Mouse (Mus musculus) CD8-positive naive resting alpha-beta T cell, adult 2 months (primary cell): Measurements from ENCODE around the gene Kat8.
A peak's percentile ranks its signal among the peaks of the same experiment; 100 is the strongest.
"Not testable (repeated sequence)": the region's sequence is repeated elsewhere in the genome, so short reads cannot be mapped to it uniquely, and the experiment has no call there.

Source experiments
- DNase-seq, 2 experiments: peaks; one replicate each; pipeline ENCODE4 v3.0.0; 2022; ENCODE audit warnings: low read depth in 2 of 2, low spot score in 2 of 2

Kat8 gene

DNA sequence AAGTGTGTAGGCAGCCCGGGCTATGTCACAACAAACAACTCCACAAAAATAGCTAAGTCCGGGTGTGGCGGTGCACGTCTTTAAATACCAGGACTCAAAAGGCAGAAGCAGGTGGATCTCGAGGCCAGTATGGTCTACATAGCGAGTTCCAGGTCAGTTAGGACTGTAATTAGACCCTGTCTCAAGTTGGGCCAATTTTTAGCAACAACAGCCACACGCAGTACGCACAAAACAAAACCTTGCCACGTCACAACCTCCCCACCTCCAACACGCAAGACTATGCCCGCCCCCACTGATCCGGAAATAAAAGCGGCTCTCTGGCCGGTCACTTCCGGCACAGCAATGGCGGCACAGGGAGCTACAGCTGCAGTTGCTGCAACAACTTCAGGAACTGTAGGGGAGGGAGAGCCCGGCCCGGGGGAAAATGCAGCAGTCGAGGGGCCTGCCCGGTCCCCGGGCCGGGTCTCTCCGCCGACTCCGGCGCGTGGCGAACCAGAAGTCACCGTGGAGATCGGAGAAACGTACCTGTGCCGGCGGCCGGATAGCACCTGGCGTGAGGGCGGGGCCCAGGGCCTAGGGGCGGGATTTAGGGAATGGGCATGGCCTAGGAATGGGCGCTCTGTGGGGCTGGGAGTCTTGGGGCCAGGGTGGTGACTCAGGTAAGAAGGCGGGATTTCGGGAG, at the start of gene Kat8:
Gene Kat8 (plus strand): TSS at position 327 of the 682 bp plus-strand sequence.
- DNase-seq: peak; percentile 71 to 86

DNA sequence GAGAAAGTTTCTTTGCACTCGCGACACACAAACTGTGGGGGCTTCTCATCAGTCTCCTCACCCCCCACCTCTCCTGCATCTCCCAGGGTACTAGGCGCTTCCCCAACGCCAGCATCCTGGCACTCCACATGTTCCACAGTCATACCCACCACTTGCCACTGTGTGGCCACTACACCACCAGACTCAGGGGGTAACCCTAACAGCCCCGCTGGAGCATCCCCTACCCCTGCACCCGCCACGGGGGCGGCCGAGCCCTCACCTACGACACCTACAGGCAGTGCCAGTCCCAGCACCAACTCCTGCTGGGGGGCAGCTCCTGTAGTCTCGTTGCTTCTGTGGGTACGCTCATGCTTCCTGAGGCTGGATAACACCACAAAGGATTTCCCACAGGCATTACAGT, 45.9 kb upstream of the Kat8 start:
- no peak for DNase-seq

DNA sequence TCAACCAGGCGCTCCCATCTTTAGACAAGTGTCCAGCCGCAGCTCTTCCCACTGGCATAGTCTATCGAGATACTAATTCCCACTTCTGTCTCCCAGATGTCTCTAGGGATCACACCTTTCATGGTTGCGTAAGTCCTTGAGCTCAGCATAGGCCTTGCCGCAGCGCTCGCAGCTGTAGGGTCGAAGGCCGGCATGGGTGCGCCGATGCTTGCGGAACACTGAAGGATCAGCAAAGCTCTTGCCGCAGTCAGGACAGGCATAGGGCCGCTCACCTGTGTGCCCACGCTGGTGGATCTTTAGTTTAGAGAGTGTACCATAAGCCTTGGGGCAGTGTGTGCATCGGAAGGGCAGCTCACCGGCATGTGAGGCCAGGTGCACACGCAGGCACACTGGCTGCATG, 44.7 kb upstream of the Kat8 start:
- no peak for DNase-seq

DNA sequence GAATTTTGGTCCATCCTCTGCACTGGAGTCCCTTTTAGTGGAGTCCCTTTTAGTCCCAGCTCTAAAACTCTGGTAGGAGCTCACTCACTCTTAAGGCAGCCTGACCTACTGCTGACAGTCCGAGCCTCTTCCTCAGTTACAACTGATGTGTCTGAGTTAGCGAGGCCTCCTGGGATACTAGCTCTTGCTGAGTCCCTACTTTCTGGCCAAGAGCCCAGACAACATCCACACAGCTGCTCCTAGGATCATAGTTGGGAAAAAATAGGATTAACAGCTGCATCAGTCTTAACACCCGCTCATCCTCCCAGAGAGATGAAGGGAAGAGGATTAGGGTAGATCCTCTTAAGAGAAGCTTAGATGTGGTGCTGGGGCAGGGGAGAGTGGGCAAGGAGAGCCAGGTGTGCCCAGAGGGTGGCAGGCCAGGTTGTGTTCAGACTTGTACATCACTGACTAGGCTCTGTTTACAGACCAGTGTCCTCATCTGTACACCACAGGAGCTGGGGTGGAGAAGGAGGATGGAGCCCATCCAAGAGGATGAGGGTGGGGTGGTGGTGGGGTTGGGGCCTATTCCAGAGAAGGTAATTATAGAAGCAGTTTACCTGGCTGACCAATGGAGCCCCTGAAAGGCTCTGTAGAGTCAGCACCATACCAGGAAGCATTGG, 43.0 kb upstream of the Kat8 start:
- DNase-seq: no peak

DNA sequence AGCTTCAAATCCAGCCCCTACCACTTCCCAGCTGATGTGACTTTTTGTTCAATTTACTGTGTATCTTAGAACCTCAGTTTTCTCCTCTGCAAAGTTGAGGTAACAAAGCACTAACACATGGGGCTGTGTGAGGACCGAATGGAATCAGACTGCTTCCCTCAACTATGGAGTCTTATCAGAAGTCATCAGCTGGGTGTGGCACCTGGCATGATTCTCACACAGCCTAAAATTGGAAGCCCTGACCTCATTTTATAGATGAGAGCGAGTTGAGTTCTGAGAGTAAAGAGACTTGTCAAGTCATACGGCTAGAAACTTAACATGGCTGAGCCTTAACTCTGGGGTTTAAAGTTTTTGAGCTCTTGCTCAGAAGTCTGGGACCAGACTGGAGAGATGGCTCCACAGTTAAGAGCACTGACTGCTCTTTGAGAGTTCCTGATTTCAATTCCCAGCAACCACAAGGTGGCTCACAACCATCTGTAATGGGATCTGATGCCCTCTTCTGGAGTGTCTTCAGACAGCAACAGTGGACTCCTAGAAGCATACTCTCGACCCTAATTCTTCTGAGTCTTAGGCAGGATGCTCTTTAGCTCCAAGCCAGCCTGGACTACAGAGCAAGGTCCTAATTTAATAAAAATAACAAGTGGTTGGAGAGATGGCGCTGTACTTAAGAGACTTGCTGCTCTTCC, 42.0 kb upstream of the Kat8 start:
- no peak for DNase-seq

DNA sequence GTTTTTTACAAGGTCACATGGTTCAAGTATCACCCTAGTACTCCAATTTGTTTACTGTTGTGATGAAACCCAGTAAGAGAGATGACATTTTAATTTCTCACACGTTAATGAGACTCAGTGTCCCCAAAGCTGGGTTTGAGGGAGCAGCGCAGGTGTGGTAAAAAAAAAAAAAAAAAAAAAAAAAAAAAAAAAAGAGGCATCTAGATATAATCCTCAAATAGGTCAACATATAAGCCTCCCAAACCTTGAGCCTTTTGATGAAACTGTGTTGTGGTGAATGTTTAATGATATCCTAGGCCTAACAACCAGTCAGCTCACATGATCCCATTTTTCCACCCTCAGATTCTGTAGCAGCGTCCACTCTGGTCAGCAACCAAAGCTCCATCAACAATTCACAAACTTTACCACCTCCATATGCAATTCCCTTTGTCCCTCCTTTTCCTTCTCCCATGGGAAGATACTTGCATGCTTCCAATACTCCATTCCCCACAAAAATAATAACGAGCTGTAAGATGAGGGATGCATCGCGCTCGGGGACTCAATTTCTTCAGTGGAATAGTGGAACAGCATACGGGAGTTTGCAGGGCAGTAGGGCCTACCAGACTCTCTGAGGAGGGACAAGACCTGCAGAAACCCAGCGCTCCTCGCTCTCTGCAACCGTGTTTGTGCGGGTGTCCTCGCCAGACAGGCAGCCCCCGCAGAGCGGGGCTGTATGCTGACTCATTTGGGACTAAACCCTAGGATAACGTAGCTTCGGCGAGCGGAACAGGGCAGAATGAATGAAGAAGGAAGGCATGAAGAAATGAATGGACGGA, 37.3 kb upstream of the Kat8 start:
- DNase-seq: no peak

DNA sequence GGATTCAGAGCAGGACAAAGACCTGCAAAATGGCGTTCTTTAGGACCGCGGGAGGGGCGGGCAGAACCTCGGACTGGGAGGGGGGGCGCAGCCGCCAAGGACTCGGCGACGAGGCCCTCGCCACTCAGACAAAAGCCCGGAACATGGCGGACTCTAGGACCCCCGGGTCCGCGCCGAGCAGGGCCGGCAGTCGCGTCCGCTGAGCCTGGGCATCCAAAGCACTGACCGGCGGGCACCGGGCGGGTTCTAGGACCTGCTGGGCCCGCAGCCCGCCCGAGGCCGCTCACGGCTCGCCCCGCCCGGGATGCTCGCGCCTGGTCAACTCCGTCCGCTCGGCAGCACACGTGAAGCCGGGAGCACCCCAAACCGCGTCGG, 36.7 kb upstream of the Kat8 start:
- peak; percentile 64 to 78 for DNase-seq

DNA sequence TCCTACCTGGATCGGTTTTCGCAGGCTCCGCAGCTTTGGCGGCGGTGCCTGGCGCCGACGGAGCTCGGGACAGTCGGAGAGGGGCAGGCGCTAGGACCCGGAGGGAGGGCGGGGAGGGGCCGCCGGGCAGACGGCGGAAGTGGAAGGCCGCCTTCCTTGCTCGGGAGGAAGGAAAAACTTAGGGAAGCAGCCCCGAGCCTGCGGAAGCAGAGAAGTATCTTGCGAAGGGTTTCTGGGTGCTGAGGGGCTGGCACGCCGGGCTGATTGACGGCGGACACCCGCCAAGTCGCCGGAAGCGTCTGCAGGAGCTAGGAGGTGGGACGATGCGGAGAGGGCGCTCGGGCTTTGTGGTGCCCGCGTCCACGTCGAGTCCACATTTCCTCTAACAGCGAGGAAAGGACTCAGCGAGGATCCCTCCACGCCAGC, 36.3 kb upstream of the Kat8 start, which contains the start of gene Zfp646:
Gene Zfp646 (plus strand): TSS at position 181 of the 426 bp plus-strand sequence.
- DNase-seq: peak; percentile 61 to 66

DNA sequence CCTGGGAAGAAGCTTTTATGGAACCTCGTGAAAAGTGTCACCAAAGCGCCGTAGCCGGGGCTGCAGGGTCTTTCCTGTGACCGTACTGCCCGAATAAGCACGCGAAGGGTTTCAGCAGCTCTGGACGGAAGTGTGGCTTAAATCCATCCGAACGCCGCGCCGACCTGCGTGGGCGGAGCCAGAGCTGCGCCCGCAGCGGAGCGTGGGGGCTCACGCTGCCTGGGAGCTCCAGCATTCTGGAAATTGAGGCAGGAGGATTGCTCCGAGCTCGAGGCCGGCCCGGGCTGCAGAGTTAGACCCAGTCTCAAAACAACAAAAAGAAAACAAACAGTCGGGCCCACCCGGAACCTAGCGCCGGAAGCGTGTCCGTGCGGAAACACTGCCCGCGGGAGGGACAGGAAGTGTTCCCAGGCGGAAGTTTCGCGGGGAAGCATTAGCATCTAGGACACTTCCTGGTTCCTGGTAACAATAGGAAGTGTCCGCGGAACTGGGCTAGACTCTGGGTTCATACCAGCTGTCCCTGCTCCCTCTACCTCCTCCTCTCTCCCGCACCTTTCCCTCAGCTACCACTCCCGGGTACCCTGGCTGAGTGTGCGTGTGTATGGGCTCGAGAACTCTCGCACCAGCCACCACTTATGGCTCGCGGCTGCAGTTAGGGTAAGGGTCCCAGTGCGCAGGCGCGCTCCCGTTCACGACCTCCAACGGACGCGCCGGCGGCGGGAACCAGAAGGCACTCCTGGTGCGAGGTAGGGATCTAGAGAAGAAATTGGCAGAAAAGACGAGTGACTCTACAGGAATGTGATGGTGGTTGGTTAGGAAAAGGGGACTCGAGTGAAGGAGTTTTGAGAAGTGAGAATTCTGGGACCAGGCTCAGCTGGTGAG, 35.6 kb upstream of the Kat8 start, which contains the start of gene Zfp668:
Gene Zfp668 (minus strand): TSS at position 362 of the 882 bp plus-strand sequence.
- peak; percentile 87 to 92 for DNase-seq

DNA sequence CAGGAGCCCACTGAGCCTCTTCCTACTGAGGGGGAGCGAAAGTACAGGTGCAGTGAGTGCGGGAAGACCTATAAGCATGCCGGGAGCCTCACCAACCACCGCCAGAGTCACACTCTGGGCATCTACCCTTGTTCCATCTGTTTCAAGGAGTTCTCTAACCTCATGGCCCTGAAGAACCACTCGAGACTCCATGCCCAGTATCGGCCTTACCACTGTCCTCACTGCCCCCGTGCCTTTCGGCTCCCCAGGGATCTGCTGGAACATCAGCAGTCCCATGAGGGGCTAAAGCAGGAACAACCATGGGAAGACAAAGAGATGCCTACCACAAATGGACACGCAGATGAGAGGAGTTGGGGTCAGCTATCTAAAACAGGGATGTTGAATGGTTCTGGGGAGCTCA, 33.0 kb upstream of the Kat8 start:
- no peak for DNase-seq

DNA sequence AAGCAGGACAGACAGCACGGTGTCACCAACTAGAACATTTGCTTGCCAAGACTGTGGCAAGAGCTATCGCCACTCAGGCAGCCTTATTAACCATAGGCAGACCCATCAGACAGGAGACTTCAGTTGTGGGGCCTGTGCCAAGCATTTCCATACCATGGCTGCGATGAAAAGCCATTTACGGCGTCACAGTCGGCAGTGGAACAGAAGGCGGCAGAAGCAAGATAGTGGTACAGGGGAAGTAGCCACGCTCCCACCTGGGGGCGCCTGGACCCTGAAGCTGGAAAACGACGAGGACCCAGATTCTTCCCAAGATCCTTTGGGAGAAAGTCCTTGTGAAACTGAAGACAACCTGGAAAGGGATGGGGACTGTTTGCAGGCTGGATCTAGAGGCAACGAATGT, 31.9 kb upstream of the Kat8 start:
- DNase-seq: no peak

DNA sequence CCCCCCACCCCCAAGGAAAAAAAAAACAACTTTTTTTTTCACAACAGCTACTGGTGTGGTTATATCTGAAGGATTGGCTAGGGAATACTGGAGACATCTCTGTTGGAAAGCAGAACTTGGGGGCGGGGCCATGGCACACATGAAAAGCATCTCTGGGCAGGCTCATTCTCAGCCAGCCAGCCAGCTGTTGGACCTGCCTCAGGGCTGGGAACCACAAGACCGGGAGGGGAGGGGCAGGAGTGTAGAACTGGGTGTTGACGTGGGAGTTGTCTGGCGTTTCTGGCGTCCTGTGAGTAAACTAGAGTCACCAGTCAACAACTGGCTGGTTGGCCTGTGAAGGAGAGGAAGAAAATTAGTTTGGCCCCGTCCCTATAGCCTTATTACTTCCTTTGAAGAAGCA, 26.4 kb upstream of the Kat8 start:
- no peak for DNase-seq

DNA sequence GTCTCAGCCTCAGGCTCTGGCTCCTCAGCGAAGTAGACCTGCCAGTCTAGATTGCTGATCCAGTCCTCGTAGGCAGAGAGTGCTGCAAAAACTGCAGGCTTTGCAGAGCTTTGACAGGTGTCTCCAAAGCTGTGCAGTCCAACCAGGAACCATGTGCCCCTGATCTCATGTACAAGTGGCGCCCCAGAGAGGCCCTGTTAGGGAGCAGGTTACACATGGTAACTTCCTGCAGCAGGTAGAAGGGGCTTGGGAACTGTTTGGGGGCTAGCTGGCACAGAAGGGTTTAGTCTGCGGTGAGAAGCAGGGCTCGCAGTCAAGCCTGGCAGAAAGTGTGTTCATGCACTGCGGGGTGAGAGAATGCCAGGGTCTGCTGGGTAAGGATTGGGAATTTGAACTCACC, 25.8 kb upstream of the Kat8 start:
- no peak for DNase-seq

DNA sequence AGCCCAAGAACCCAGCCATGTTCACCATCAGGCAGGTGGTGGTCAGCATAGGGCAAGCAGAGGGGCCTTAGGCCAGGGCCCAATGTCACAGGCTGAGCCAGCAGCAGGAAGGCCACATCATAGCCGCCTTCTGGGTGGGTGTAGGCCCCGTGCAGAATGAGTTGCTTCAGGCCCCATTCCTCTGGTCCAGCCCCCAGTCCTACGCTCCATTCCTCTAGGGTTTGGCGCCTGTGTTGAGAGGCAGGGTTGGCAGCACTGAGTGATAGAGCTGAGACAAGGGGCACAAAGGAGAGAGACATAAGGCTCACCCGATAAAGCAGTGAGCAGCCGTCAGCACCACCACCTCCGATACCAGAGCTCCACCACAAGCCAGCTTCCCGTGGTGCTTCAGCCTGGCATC, 25.1 kb upstream of the Kat8 start:
- DNase-seq: no peak

DNA sequence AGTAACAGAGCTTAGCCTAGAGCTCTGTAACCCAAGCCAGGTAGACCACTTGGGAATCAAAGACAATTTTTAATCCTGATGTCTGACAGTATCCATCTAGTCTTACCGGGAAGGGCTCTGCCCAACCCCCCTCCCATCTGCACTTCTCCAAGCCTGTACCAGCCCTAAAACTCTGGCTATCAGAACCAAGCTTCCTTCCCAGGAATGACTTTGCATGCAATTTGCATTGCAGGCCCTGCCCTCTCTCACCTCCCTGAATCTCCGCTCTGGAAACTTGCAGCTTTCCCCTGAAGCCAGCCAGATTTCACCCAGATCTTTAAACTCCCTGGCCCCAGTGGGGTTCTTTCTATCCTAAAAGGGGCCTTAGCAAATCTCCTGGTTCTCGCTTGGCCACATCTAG, 24.5 kb upstream of the Kat8 start:
- DNase-seq: no peak

DNA sequence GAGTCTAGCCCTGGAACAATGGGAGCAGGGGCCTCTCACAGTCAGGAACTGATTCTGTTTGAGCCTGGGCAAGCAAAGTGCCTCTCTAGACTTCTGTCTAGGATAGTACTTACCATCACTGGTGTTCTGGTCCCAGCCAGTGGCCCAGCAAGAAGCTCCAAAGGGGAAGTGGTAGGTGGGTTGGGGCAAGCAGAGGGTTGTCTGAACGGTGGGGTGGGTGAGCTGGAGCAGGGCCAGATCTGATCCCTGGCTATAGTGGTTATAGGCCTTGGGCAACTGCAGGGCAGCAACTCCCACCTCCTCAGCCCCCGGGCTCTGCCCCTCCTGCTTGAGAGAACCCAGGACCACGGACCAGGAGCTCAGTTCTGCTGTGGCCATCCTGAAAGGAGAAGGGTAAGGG, 23.5 kb upstream of the Kat8 start:
- DNase-seq: no peak

DNA sequence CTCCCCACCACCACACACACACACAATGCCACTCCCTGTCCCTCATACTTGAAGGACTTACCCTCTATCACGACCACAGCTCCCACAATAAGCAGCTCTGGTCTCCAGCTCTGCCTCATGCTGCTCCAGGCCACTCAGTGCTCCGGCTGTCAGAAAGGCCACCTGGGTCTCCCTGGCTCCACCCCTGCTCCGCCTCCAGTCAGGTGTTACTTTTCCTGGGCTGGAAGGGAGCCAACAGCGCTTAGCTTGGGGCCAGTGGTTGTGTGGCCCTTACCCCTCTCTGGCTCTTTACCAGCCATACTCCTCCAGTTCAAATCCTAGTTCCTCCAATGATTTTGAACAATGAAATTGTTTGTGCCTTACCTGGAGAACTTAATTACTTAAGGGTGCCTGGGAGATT, 21.5 kb upstream of the Kat8 start, which contains the start of gene Prss53:
Gene Prss53 (minus strand): TSS at position 173 of the 400 bp plus-strand sequence.
- DNase-seq: no peak

DNA sequence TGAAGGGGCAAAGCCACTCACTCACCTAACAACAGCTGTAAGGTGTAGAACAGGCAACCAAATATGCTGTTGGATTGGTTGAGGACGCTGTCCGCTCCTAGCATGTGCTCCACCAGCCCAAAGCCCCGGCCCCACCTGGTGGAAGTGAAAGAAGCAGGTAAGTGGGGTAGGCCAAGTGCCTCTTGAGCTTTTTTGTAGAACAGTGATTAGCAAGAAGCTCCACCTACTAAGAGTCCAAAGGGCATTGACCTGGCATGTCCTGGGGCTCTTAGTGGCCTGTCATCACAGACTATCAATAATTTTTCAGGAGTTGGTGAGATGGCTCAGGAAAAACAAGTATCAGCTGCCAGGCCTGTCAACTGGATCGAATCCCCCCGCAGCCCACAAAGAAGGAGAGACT, 17.8 kb upstream of the Kat8 start:
- no peak for DNase-seq

DNA sequence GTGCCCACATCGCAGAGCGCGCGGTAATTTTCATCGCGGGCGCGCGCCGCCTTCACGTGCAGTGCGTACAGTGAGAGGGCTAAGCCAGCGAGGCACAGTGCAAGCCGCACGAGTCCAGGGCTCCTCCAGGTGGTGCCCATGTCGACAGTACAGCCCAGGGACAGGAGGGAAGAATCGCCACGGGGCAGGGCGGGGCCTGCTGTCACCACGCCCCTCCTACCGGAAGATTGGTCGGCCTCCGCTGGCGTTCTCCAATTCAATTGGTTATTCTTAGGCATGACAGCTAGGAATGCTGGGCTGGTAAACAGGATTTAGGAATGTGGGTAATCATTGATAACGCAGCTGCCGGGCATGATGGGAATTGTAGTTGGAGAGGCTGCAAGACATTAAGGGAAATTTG, 16.9 kb upstream of the Kat8 start, which contains the start of the genes Gm21974 and Vkorc1:
Gene Gm21974 (minus strand): TSS at position 13 of the 400 bp plus-strand sequence.
Gene Vkorc1 (minus strand): TSS at position 176 of the 400 bp plus-strand sequence.
- peak; percentile 73 to 81 for DNase-seq

DNA sequence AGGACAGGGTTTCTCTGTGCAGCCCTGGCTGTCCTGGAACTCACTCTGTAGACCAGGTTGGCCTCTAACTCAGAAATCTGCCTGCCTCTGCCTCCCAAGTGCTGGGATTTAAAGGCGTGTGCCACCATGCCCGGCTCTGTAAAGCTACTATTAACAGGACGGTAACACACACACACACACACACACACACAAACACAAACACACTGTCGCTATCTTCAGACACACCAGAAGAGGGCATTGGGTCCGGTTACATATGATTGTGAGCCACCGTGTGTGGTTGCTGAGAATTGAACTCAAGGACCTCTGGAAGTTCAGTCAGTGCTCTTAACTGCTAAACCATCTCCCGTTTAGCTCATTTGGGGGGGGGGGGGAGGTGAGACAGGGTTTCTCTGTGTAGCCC, 16.4 kb upstream of the Kat8 start:
- not testable (repeated sequence) for DNase-seq
